Mouse (Mus musculus) adrenal gland, postnatal 10 days (tissue): ENCODE measurements at regions not wholly inside any gene's neighbourhood (a gene's known extent, or its start where the extent isn't known, plus 50 kb on each side); places are given as distances from the start of the nearest gene placed in this dataset.

ENCODE experiments used
- DNase-seq: peaks from one replicate; pipeline ENCODE4 v3.0.0; 2021; ENCODE audit warnings: mixed read lengths

DNA sequence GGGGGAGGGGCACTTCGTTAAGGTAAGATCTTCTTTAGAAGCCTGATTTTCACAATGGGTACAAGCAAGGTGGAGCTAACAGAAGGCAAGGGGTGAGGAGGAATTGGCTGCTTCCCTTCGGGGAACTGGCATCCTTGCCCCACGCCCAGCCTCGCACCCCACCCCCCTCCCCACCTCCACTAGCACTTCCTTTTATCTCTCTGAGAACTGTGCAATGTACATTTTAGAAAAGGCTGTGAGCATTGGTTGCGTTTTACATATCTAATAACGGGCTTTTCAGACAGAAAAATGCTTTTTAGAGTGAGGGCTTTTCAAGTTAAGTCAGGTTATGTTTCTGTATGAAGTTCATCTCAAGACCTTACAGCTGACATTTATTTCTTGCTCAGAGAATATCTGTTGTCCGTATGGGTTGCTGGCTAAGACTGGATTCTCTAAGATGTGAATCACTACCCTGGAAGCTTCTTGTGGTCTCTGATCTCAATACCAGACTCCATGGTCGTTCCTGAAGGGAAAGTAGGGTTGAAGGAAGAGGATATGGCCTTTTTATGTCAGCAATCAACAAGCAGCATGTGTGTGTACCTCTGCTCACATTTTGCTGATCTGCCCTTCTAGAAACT, 199.1 kb downstream of the Klf6 start:
- no peak for DNase-seq

- no peak for DNase-seq
Measured at GRCm38 (mm10) chr13:6062305-6062704, 201.0 kb downstream of the Klf6 start.

DNA sequence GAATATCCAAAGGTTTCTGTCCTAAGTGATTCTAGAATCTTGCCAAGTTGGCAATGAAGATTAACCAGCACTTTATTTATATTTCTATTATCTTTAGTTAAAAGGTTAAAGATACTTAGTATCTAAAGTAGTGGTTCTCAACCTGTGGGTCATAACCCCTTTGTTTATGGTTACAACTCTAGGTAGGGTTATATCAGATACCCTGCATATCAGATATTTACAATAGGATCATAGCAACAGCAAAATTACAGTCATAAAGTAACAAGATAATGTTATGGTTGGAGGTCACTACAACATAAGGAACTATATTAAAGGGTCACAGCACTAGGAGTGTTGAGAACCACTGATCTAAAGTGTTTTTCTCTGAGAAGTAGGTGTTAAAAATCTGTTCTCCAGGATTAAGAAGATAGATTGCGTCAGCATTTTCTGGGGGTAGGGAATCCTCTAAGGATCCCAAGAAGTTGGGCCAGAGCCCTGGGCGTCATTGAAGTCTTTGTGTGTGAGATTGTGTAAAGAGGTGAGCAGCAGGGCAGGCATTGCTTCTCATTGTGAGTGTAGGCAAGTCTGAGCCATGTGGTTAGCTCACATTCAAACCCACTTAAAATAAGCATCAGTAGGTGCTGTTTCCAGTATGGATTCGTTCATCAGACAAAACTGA, 201.6 kb downstream of the Klf6 start:
- peak; percentile 26 for DNase-seq

DNA sequence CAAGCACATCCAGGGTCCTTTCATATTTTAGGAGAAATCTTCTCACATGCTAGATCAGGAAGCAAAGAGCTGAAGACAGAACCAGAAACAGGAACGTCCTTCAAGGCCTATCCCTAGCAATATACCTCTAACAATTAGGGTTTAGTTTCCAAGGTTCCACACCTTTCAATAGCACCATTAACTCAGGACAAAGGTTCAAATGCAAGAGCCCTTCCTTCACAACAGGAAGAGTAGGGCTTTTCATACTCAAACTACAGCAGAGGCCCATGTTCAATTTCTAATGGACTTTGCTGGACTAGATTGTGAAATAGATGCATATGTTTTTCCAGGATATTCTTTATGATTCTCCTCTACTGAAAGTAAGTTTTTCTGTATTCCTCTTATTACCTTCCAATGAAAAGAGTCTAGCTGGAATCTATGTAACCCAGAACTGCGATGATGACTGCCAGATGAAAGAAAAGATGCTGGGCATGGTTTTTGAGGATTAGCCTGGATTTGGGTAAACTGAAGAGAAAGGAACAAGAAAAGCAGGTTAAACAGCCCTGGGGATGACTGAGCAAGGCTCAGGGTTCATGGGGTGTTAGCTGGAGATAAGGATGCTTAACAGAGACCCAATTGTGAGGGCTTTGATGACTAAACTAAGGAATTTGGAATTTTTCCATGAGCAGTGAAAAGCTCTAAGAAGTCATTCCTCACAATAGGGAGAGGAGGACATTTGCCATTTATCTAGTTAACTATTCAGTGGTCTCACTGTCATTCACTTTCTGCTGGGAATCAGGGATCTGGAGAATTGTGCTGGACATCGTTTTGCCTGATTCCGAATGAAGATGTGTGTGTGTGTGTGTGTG, 215.9 kb downstream of the Klf6 start:
- DNase-seq = no peak

- DNase-seq = peak; percentile 22
Measured at GRCm38 (mm10) chr13:6085891-6086290, 224.6 kb downstream of the Klf6 start.

DNA sequence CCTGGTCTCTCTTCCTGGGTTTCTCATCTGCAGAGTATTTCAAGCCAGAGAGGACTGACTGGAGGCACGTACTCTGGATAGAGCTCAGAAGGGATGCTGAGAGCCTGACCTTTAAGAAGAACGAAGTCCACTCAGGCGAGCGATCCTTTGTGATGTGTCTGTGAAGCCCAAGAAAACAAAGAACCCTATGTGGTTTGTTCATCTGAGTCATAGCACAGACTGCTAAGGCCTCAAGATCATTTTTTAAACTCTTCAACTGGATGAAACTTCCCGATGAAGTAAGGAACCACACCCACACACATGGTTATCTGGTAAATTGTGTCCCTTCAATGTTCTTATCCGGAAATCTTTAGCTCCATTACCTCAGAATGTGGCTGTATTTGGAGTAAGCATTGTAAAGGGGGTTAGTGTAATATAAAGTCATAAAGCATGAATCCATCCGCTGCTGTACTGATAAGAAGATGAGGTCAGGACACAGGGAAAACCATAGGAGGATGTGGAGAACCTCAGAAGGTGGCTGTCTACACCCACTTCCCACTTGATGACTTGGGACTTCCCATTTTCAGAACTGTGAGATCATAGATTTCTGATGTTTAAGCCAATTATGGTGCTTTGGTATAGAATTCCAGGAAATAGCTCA, 247.9 kb downstream of the Klf6 start:
- DNase-seq = no peak

DNA sequence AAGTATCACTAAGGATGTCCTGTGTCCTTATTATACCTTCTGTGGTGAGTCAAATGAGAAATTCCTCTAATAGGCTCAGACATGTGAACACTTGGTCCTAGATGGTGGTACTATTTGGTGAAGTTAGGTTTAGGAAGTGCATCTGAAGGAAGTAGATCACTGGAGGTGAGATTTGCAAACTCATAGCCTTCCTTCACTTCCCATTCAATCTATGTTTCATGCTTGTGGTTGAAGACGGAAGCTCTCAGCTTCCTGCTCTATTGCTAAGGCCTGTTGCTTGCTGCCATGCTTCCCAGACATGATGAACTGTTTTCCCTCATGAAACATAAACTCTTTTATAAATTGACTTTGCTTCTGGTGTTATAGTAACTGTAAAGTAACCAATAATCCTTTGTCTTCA, 258.4 kb downstream of the Klf6 start:
- no peak for DNase-seq

GRCm38 (mm10) chr13:6127311-6127710, 266.0 kb downstream of the Klf6 start:
- no peak for DNase-seq

GRCm38 (mm10) chr13:6128903-6129302, 267.6 kb downstream of the Klf6 start:
- no peak for DNase-seq

GRCm38 (mm10) chr13:6131363-6131762, 270.1 kb downstream of the Klf6 start:
- DNase-seq = no peak

- no peak for DNase-seq
Measured at GRCm38 (mm10) chr13:6137170-6137569, 275.9 kb downstream of the Klf6 start.

- no peak for DNase-seq
Measured at GRCm38 (mm10) chr13:6142771-6143170, 281.5 kb downstream of the Klf6 start.

- DNase-seq = peak; percentile 8
Measured at GRCm38 (mm10) chr13:6153657-6154056, 292.4 kb downstream of the Klf6 start.

GRCm38 (mm10) chr13:6156191-6156590, 294.9 kb downstream of the Klf6 start:
- DNase-seq = no peak

DNA sequence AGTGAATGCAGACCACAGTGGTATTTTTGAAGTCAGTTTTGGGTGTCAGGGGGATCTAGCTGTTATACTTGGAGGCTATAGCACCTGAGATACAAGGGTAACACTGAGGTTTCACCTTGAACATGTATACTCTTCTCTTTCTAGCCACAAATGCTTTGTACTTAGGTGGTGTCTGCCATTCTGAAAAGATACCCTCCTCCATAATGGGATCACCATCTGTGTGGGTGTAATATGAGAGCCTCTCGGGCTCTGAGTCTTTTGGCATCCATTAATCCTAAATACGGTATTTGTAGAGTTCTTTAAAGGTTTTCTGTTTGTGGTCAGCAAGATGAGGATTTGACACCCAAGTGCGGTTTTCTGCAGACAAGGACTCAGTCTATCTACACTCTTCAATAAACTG, 295.7 kb downstream of the Klf6 start:
- DNase-seq = no peak

GRCm38 (mm10) chr13:6157946-6158345, 296.7 kb downstream of the Klf6 start:
- no peak for DNase-seq

DNA sequence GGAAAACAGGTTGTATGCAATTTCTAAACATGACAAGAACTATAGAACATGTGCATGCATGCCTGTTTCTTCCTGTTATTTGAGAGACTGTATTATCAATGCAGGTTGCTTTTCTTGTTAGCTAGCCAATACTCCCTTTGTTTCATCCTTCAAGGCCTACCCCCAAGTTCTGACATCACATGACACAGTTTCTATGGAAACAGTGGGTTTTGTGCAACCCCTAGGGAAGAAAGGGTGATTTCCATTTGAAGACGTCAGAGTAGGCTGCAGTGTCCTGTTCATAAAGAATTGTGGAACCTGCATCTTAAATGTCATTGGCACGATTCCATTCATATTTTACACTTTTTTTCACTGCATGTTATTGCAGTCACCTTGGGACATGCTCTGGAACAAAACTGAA, 298.1 kb downstream of the Klf6 start:
- no peak for DNase-seq

- no peak for DNase-seq
Measured at GRCm38 (mm10) chr13:6165916-6166315, 304.6 kb downstream of the Klf6 start.

GRCm38 (mm10) chr13:6167055-6167761, 305.9 kb downstream of the Klf6 start:
- DNase-seq = no peak

DNA sequence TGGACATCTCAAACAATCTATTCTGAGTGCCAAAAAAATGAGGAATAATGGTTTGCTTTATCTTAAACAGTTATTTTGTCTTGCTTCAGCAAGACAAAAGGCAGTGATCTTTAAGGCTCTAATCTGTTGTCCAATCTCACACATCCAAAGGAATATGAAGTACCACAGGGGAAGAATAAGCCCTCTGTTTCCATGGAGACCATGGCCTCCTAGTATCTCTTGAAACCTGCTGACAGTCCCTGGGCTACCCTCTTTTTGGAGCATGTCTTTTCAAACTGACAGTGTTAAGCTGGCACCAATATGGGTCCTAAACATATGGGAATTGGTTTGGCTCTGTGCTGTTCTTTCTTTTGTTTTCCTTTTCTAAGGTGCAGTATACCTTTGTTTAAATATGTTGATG, 311.8 kb downstream of the Klf6 start:
- DNase-seq = no peak

GRCm38 (mm10) chr13:6178362-6179070, 317.2 kb downstream of the Klf6 start:
- no peak for DNase-seq

DNA sequence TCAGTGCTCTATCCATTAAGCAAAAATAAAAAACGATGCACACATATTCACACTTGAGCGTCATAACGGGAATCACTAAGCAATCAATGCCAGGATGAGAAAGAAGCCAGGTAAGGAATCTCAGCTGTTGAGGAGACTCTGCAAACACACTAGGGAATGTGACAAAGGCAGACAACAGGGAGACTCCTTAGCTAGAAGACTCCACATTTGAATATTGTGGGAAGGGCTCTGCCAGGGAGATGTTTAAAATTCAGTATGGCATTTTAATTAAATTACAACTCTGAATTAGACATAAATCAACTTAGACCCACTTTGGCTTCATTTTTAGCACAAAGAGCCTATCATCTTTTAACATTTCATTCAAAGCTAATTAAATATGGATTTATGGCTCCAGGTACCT, 327.9 kb downstream of the Klf6 start:
- DNase-seq = no peak
